Mouse (Mus musculus) bone marrow macrophage, adult 2 months (primary cell): ENCODE data around the gene Map3k11.

Experiments used
- CTCF ChIP-seq: IDR thresholded peaks from 2 replicates; pipeline ENCODE4 v1.5.1; 2012; ENCODE audit warnings: low read depth, mild to moderate bottlenecking, low read length, moderate library complexity
- POLR2A ChIP-seq: IDR thresholded peaks from 2 replicates; pipeline ENCODE4 v1.6.1; 2012; ENCODE audit warnings: mild to moderate bottlenecking, low read depth, low read length, borderline replicate concordance

- TF ChIP-seq CTCF = no peak
- no peak for TF ChIP-seq POLR2A
Measured at GRCm38 (mm10) chr19:5716955-5717354, 28.4 kb downstream of the Map3k11 start.
